7 mouse cellular contexts compared by ENCODE assay signal in the genomic region with DNA sequence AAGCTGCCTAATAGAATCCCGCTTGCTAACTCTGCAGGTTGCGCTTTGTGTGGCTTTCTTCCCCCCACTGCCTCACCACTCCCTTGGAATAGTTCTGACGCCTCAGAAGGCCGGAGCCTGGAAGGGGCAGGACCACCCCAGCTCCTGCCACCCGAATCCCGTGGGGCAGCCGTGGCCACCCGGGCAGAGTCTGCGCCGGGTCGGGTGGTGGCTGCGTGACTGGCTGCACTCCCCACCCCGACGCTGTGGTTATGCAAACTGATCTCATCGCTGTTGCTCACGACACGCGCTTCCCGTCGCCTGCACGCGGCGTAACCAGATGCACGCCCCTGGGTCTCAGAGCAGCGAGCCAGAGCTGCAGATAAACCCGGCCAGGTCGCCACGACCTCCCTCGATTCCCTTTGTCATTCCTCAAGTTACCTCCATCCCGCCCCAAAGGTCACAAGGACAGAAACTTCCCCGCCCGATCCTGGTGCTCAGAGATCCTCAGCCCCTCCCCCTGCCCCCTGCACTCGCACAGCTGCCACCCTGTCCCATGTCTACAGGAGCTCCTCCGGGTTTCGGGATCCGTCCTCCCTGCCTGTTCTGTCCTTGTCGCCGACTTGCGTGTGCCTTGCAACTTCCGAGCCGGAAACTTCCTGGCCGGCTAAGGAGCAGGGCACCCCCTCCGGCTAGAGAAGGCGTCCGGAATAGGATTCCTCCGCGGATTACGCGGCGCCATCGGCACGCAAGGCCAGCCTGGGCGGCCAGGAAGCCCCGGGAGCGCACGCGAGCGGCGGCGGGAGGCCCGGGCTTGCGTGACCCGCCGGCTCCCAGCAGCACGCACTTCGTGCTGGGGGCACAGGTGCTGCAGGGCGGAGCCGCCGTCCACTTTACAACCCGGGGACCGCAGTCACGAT. TPM values are rescaled to one million over a fixed set of nuclear protein-coding genes. Genes with fewer than 3 reads are reported as not detected.
DNase-seq lines count a peak whose midpoint lies in the region; ATAC-seq lines count a peak whose summit lies in the region.

No protein-coding gene starts in this region.

- H3K4me3 ChIP-seq in limb, embryonic 12.5 days (replicated peaks), result peak overlapping the region; percentile 63
- peak overlapping the region; percentile 61 for H3K4me3 ChIP-seq in midbrain, embryonic 14.5 days (replicated peaks; ENCODE audit: low read depth, low read length)

- DNase-seq in adrenal gland, adult (ENCODE audit: inconsistent age in 2 of 2, low spot score in 1 of 2), result peak; percentile 84 to 95
- DNase-seq in embryo, embryonic 11 days, result peak; percentile 83
- peak; percentile 99 for DNase-seq in heart, adult 11 months
- DNase-seq in kidney, adult 11 months, result peak; percentile 79
- peak; percentile 79 for DNase-seq in midbrain, embryonic 14.5 days
- peak; percentile 45 for DNase-seq in spleen, adult 12 weeks (ENCODE audit: low spot score)

- H3K4me1 ChIP-seq in limb, embryonic 12.5 days (replicated peaks), result 0 out of 2 replicates have a peak, but pooled peaks cover 3% of the 10 kb centered on the region
- peaks cover 21% of the 10 kb centered on the region for H3K4me1 ChIP-seq in midbrain, embryonic 14.5 days (ENCODE audit: control insufficient read depth, insufficient read depth, low read length)

- peak; percentile 84 for ATAC-seq in limb, embryonic 12.5 days (ENCODE audit: insufficient number of reproducible peaks, insufficient read depth, low FRiP score, low TSS enrichment, low read depth)
- peak; percentile 79 for ATAC-seq in midbrain, embryonic 14.5 days (ENCODE audit: low FRiP score, low TSS enrichment)

- under 1% methylated on average over 72 of the region's 72 CpGs for WGBS in limb, embryonic 12.5 days
- WGBS in midbrain, embryonic 14.5 days, result under 1% methylated on average over 72 of the region's 72 CpGs

- peak overlapping the region; percentile 76 for H3K9ac ChIP-seq in limb, embryonic 12.5 days (replicated peaks)
- H3K9ac ChIP-seq in midbrain, embryonic 14.5 days (replicated peaks; ENCODE audit: low read length), result peak overlapping the region; percentile 70

- H3K36me3 ChIP-seq in limb, embryonic 12.5 days, result no peaks in the 10 kb centered on the region
- H3K36me3 ChIP-seq in midbrain, embryonic 14.5 days (ENCODE audit: control insufficient read depth, insufficient read depth, low read length), result no peaks in the 10 kb centered on the region

- peak overlapping the region; percentile 82 for H3K27ac ChIP-seq in limb, embryonic 12.5 days
- H3K27ac ChIP-seq in midbrain, embryonic 14.5 days (replicated peaks; ENCODE audit: low read depth, low read length), result peak overlapping the region; percentile 60

- peaks cover 29% of the 10 kb centered on the region for H3K27me3 ChIP-seq in limb, embryonic 12.5 days
- peaks cover 29% of the 10 kb centered on the region; the same call in 1 of the 2 replicates for H3K27me3 ChIP-seq in midbrain, embryonic 14.5 days (ENCODE audit: control insufficient read depth, insufficient read depth, low read length)

- no peaks in the 10 kb centered on the region for H3K9me3 ChIP-seq in limb, embryonic 12.5 days
- no peaks in the 10 kb centered on the region for H3K9me3 ChIP-seq in midbrain, embryonic 14.5 days (ENCODE audit: control insufficient read depth, low read length)

- H3K4me2 ChIP-seq in limb, embryonic 12.5 days, result peak overlapping the region; percentile 90
- H3K4me2 ChIP-seq in midbrain, embryonic 14.5 days (ENCODE audit: low read length), result peak overlapping the region; percentile 99

RNA-seq across cellular contexts. Expression of a gene that starts 7.1 kb away (rescaled TPM):
- polyA plus RNA-seq in limb, embryonic 12.5 days (2016; fragmentation: Nextera tagmentation; extraction: Ambion mirVana), result 7.1 and 7.4 TPM in 2 replicates
- polyA plus RNA-seq in midbrain, embryonic 14.5 days (2014; fragmentation: Nextera tagmentation; extraction: Ambion mirVana), result 7.0 and 8.0 TPM in 2 replicates

Comparison
In these comparisons a context has a peak if more than half of its experiments do, and no peak if none do; other contexts are left out.
1. Peak in every context shown above with its lines: DNase-seq, ATAC-seq, H3K4me3 ChIP-seq and H3K27ac ChIP-seq.
2. DNase-seq: peak in every context shown above with its lines; median percentile 99 in heart, adult 11 months; 90 in adrenal gland, adult; 83 in embryo, embryonic 11 days; 79 in kidney, adult 11 months; 79 in midbrain, embryonic 14.5 days; 45 in spleen, adult 12 weeks.